Mouse (Mus musculus): ENCODE measurements around the gene Gpc5. TPM values are rescaled to one million over a fixed set of nuclear protein-coding genes. Genes with fewer than 3 reads are reported as not detected.

Gpc5 gene
- total and polyA plus RNA-seq, 2 experiments from 2014 or later: 8.2 to 8.7 TPM

- H3K4me2 ChIP-seq (ENCODE audit: low read depth): no peak overlapping the region
- H3K27me3 ChIP-seq (ENCODE audit: insufficient read depth, low read length): no peaks in the 10 kb centered on the region
- DNase-seq: peak; percentile 75
- 50% methylated on average over 14 of the region's 14 CpGs for WGBS
- no peaks in the 10 kb centered on the region for H3K36me3 ChIP-seq (ENCODE audit: insufficient read depth)
- TF ChIP-seq CTCF (IDR thresholded peaks at IDR 0.05; ENCODE audit: low read depth): peak; percentile 83
- H3K9ac ChIP-seq: no peak overlapping the region
- peak; percentile 71 for ATAC-seq
- no peak overlapping the region for H3K27ac ChIP-seq (ENCODE audit: low read depth, low read length)
- no peaks in the 10 kb centered on the region for H3K4me1 ChIP-seq (ENCODE audit: insufficient read depth)
- H3K4me3 ChIP-seq (ENCODE audit: low read depth, low read length): no peak overlapping the region
- H3K9me3 ChIP-seq (ENCODE audit: low read length): no peaks in the 10 kb centered on the region
These were observed 301.0 kb downstream of the Gpc5 start for GRCm38 (mm10) chr14:115392894-115393524.

- H3K4me3 ChIP-seq (ENCODE audit: low read depth, low read length): no peak overlapping the region
These were observed 314.6 kb downstream of the Gpc5 start for GRCm38 (mm10) chr14:115406596-115406995.

GRCm38 (mm10) chr14:115407309-115407930, 315.4 kb downstream of the Gpc5 start:
- Histone ChIP-seq H3K27ac (ENCODE audit: low read depth, low read length) (no peak overlapping the region), H3K36me3 (ENCODE audit: insufficient read depth) (no peaks in the 10 kb centered on the region), H3K27me3 (ENCODE audit: insufficient read depth, low read length) (no peaks in the 10 kb centered on the region), H3K9ac (no peak overlapping the region), H3K4me2 (ENCODE audit: low read depth) (no peak overlapping the region), H3K4me1 (ENCODE audit: insufficient read depth) (no peaks in the 10 kb centered on the region), H3K9me3 (ENCODE audit: low read length) (no peaks in the 10 kb centered on the region), H3K4me3 (ENCODE audit: low read depth, low read length) (no peak overlapping the region)
- ATAC-seq (no peak), DNase-seq (no peak)
- TF ChIP-seq CTCF (IDR thresholded peaks at IDR 0.05; ENCODE audit: low read depth): no peak
- WGBS: 59% methylated on average over 2 of the region's 2 CpGs

More at GRCm38 (mm10) chr14:115406596-115406995, 314.6 kb downstream of the Gpc5 start:
- Histone ChIP-seq H3K27me3 (ENCODE audit: insufficient read depth, low read length) (no peaks in the 10 kb centered on the region), H3K9ac (no peak overlapping the region), H3K9me3 (ENCODE audit: low read length) (no peaks in the 10 kb centered on the region), H3K4me2 (ENCODE audit: low read depth) (no peak overlapping the region), H3K27ac (ENCODE audit: low read depth, low read length) (no peak overlapping the region), H3K4me1 (ENCODE audit: insufficient read depth) (no peaks in the 10 kb centered on the region), H3K36me3 (ENCODE audit: insufficient read depth) (no peaks in the 10 kb centered on the region)
- DNase-seq (no peak), ATAC-seq (no peak)
- no peak for TF ChIP-seq CTCF (IDR thresholded peaks at IDR 0.05; ENCODE audit: low read depth)
- 16% methylated on average over 5 of the region's 5 CpGs for WGBS

- Histone ChIP-seq H3K27me3 (ENCODE audit: insufficient read depth, low read length) (no peaks in the 10 kb centered on the region), H3K4me1 (ENCODE audit: insufficient read depth) (no peaks in the 10 kb centered on the region), H3K4me3 (ENCODE audit: low read depth, low read length) (no peak overlapping the region), H3K9me3 (ENCODE audit: low read length) (no peaks in the 10 kb centered on the region), H3K9ac (no peak overlapping the region), H3K27ac (ENCODE audit: low read depth, low read length) (no peak overlapping the region), H3K36me3 (ENCODE audit: insufficient read depth) (no peaks in the 10 kb centered on the region), H3K4me2 (ENCODE audit: low read depth) (no peak overlapping the region)
- 88% methylated on average over 1 of the region's 1 CpGs for WGBS
- DNase-seq (no peak), ATAC-seq (no peak)
- no peak for TF ChIP-seq CTCF (IDR thresholded peaks at IDR 0.05; ENCODE audit: low read depth)
These were observed 318.9 kb downstream of the Gpc5 start for GRCm38 (mm10) chr14:115410881-115411280.

GRCm38 (mm10) chr14:115411513-115412174, 319.6 kb downstream of the Gpc5 start:
- no peaks in the 10 kb centered on the region for H3K36me3 ChIP-seq (ENCODE audit: insufficient read depth)
- no peak overlapping the region for H3K27ac ChIP-seq (ENCODE audit: low read depth, low read length)
- H3K4me1 ChIP-seq (ENCODE audit: insufficient read depth): no peaks in the 10 kb centered on the region
- no peak for TF ChIP-seq CTCF (IDR thresholded peaks at IDR 0.05; ENCODE audit: low read depth)
- no peaks in the 10 kb centered on the region for H3K27me3 ChIP-seq (ENCODE audit: insufficient read depth, low read length)
- DNase-seq (no peak), ATAC-seq (no peak)
- no peak overlapping the region for H3K4me3 ChIP-seq (ENCODE audit: low read depth, low read length)
- WGBS: 84% methylated on average over 6 of the region's 6 CpGs
- no peak overlapping the region for H3K4me2 ChIP-seq (ENCODE audit: low read depth)
- H3K9me3 ChIP-seq (ENCODE audit: low read length): no peaks in the 10 kb centered on the region
- H3K9ac ChIP-seq: no peak overlapping the region

GRCm38 (mm10) chr14:115412821-115413220, 320.8 kb downstream of the Gpc5 start:
- H3K36me3 ChIP-seq (ENCODE audit: insufficient read depth): no peaks in the 10 kb centered on the region
- ATAC-seq (no peak), DNase-seq (no peak)
- H3K4me2 ChIP-seq (ENCODE audit: low read depth): no peak overlapping the region
- no peak overlapping the region for H3K4me3 ChIP-seq (ENCODE audit: low read depth, low read length)
- H3K27me3 ChIP-seq (ENCODE audit: insufficient read depth, low read length): no peaks in the 10 kb centered on the region
- no peaks in the 10 kb centered on the region for H3K4me1 ChIP-seq (ENCODE audit: insufficient read depth)
- no peak overlapping the region for H3K27ac ChIP-seq (ENCODE audit: low read depth, low read length)
- no peaks in the 10 kb centered on the region for H3K9me3 ChIP-seq (ENCODE audit: low read length)
- TF ChIP-seq CTCF (IDR thresholded peaks at IDR 0.05; ENCODE audit: low read depth): no peak
- H3K9ac ChIP-seq: no peak overlapping the region
- WGBS: 86% methylated on average over 3 of the region's 3 CpGs

- Histone ChIP-seq H3K4me1 (ENCODE audit: insufficient read depth) (no peaks in the 10 kb centered on the region), H3K9ac (no peak overlapping the region), H3K36me3 (ENCODE audit: insufficient read depth) (no peaks in the 10 kb centered on the region), H3K9me3 (ENCODE audit: low read length) (no peaks in the 10 kb centered on the region), H3K4me3 (ENCODE audit: low read depth, low read length) (no peak overlapping the region), H3K4me2 (ENCODE audit: low read depth) (no peak overlapping the region), H3K27ac (ENCODE audit: low read depth, low read length) (no peak overlapping the region), H3K27me3 (ENCODE audit: insufficient read depth, low read length) (no peaks in the 10 kb centered on the region)
- WGBS: 57% methylated on average over 1 of the region's 1 CpGs
- no peak for TF ChIP-seq CTCF (IDR thresholded peaks at IDR 0.05; ENCODE audit: low read depth)
- no peak for ATAC-seq
- DNase-seq: no peak
These were observed 321.4 kb downstream of the Gpc5 start for GRCm38 (mm10) chr14:115413429-115413828.

Measured in forebrain, postnatal 0 days (tissue).